Mouse (Mus musculus) cortical plate, adult 2 months (tissue): ENCODE data around the gene Gm49325. TPM values are rescaled to one million over a fixed set of nuclear protein-coding genes. Genes with fewer than 3 reads are reported as not detected.
"Not testable (repeated sequence)": the region's sequence is repeated elsewhere in the genome, so short reads cannot be mapped to it uniquely, and the experiment has no call there.

Experiments used
- H3K27ac ChIP-seq: fragments of 200-500 bp; 2 replicates; pipeline ENCODE4 v1.5.1; 2012; ENCODE audit warnings: low read length, control low read depth, inconsistent platforms; ENCODE audit not compliant: insufficient read depth
- H3K4me1 ChIP-seq: fragments of 200-500 bp; 2 replicates; pipeline ENCODE4 v1.6.1; 2011; ENCODE audit warnings: low read length; ENCODE audit not compliant: control insufficient read depth, insufficient read depth
- H3K4me3 ChIP-seq: fragments of 200-500 bp; 2 replicates; pipeline ENCODE4 v1.5.1; 2011; ENCODE audit warnings: mild to moderate bottlenecking, low read length, control low read depth; ENCODE audit not compliant: insufficient read depth
- CTCF ChIP-seq: fragments of 200-500 bp; IDR thresholded peaks from 2 replicates; pipeline ENCODE4 v1.5.1; 2011; ENCODE audit warnings: mild to moderate bottlenecking, control low read depth, low read length; ENCODE audit not compliant: insufficient read depth; ENCODE audit errors: extremely low read depth
- POLR2A ChIP-seq: fragments of 200-500 bp; IDR thresholded peaks from 2 replicates; pipeline ENCODE4 v1.6.1; 2011; ENCODE audit warnings: mild to moderate bottlenecking, low read length, control low read depth; ENCODE audit not compliant: insufficient read depth; ENCODE audit errors: extremely low read depth
- polyA plus RNA-seq: library from polyadenylated mRNA; depleted of rRNA; stranded (reverse); fragments of >200 nt; gene quantifications from 2 replicates; pipeline ENCODE4 v1.2.3, GENCODE M21; 2012; rRNA removed

Gene Gm49325
- polyA plus RNA-seq, 1 experiment = not detected

- Histone ChIP-seq H3K27ac (no peak overlapping the region), H3K4me3 (no peak overlapping the region)
- no peak for TF ChIP-seq CTCF
- TF ChIP-seq POLR2A = no peak
Measured at GRCm38 (mm10) chr10:77687021-77687420, 81.0 kb downstream of the Gm49325 start.

DNA sequence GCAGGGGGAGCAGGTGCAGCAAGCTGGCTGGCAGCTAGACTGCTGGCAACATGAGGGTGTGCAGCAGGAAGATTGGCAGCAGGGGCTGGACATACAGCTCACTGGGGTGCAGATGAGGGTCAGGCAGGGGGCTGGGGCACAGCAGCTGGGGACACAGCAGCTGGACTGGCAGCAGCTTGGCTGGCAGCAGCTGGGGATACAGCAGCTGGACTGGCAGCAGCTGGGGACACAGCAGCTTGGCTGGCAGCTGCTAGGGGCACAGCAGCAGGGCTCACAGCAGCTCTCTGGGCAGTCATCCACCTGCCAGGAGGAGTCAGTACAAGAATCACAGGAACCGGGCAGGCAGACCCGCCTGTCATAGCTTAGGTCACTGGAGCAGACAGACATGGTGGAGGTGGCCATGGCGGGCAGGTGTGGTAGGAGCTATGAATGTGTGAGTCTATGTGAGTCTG lies 84.4 kb downstream of the Gm49325 start, which contains the start of gene Gm19402:
Gm19402 (minus strand) TSS at position 402 of the 452 bp plus-strand sequence.
- H3K4me3 ChIP-seq, H3K27ac ChIP-seq: not testable (repeated sequence)

More at GRCm38 (mm10) chr10:77687021-77687420, 81.0 kb downstream of the Gm49325 start:
- H3K4me1 ChIP-seq = peaks cover 4% of the 10 kb centered on the region

More for the DNA sequence above, 84.4 kb downstream of the Gm49325 start, which contains the start of gene Gm19402:
- not testable (repeated sequence) for H3K4me1 ChIP-seq

Other genes starting within 250 kb of the Gm49325 start
- gene Adarb1, start 187.9 kb upstream of the Gm49325 start, polyA plus RNA-seq = 105 and 113 TPM in 2 replicates
- 34.5 and 35.1 TPM in 2 replicates for gene Fam207a, start 90.4 kb upstream of the Gm49325 start, polyA plus RNA-seq
- 6.1 and 7.3 TPM in 2 replicates for gene Itgb2, start 75.9 kb upstream of the Gm49325 start, polyA plus RNA-seq
- gene Pttg1ip, start 24.5 kb upstream of the Gm49325 start, polyA plus RNA-seq = 111 and 113 TPM in 2 replicates
- 270 and 272 TPM in 2 replicates for gene Sumo3, start 100 bp upstream of the Gm49325 start, polyA plus RNA-seq
- 38.8 and 40.7 TPM in 2 replicates for gene Ube2g2, start 16.1 kb downstream of the Gm49325 start, polyA plus RNA-seq
- 0.29 TPM in 1 of 2 replicates, not detected in the other for gene Tspear, start 80.4 kb downstream of the Gm49325 start, polyA plus RNA-seq
- gene Gm19402, start 84.6 kb downstream of the Gm49325 start, polyA plus RNA-seq = not detected in 2 replicates
- gene Gm9508, start 91.0 kb downstream of the Gm49325 start, polyA plus RNA-seq = not detected in 2 replicates
- not detected in 2 replicates for gene Gm10272, start 100.4 kb downstream of the Gm49325 start, polyA plus RNA-seq
- gene Gm10024, start 105.3 kb downstream of the Gm49325 start, polyA plus RNA-seq = not detected in 2 replicates
- not detected in 2 replicates for gene Gm10142, start 109.6 kb downstream of the Gm49325 start, polyA plus RNA-seq
- gene Krtap12-1, start 114.4 kb downstream of the Gm49325 start, polyA plus RNA-seq = not detected in 2 replicates
- not detected in 2 replicates for gene Gm10100, start 120.3 kb downstream of the Gm49325 start, polyA plus RNA-seq
- gene Gm18596, start 136.4 kb downstream of the Gm49325 start, polyA plus RNA-seq = not detected in 2 replicates
- not detected in 2 replicates for gene Gm9736, start 145.2 kb downstream of the Gm49325 start, polyA plus RNA-seq
- not detected in 2 replicates for gene Gm3233, start 153.5 kb downstream of the Gm49325 start, polyA plus RNA-seq
- gene Gm3238, start 165.1 kb downstream of the Gm49325 start, polyA plus RNA-seq = not detected in 2 replicates
- not detected in 2 replicates for gene Gm7138, start 170.7 kb downstream of the Gm49325 start, polyA plus RNA-seq
- not detected in 2 replicates for gene Gm3250, start 176.3 kb downstream of the Gm49325 start, polyA plus RNA-seq
- not detected in 2 replicates for gene Gm7137, start 182.0 kb downstream of the Gm49325 start, polyA plus RNA-seq
- gene Gm9639, start 188.9 kb downstream of the Gm49325 start, polyA plus RNA-seq = not detected in 2 replicates
- gene Gm19668, start 192.9 kb downstream of the Gm49325 start, polyA plus RNA-seq = not detected in 2 replicates
- not detected in 2 replicates for gene Gm9507, start 205.6 kb downstream of the Gm49325 start, polyA plus RNA-seq
- not detected in 2 replicates for gene Gm2696, start 208.5 kb downstream of the Gm49325 start, polyA plus RNA-seq
- gene Krtap10-4, start 220.9 kb downstream of the Gm49325 start, polyA plus RNA-seq = not detected in 2 replicates
- gene Krtap10-10, start 229.8 kb downstream of the Gm49325 start, polyA plus RNA-seq = not detected in 2 replicates
- gene Gm36176, start 240.6 kb downstream of the Gm49325 start, polyA plus RNA-seq = not detected in 2 replicates
- 0.15 TPM in 1 of 2 replicates, not detected in the other for gene Gm10318, start 246.7 kb downstream of the Gm49325 start, polyA plus RNA-seq